ENCODE assay signal across 9 mouse cellular contexts in genomic region chr7:49700024-49700390, GRCm38 (mm10).
"Had no signal": no experiment of that assay in that cellular context is flagged by ENCODE, and none has a peak within 500 bp of the region (broad histone marks: within the 10 kb centered on the region; RNA-seq: fewer than 3 reads in every experiment).

No protein-coding gene starts in this region.

- H3K9me3 ChIP-seq: kidney, embryonic 15.5 days; limb, embryonic 13.5 days; neural tube, embryonic 13.5 days had no signal

- DNase-seq: kidney, postnatal 14 days; lung, adult 18-20 months; right cerebral cortex, adult 18-20 months; right cerebral cortex, postnatal 25 days; thymus, postnatal 4 days had no signal

- H3K4me2 ChIP-seq: kidney, embryonic 15.5 days; limb, embryonic 13.5 days; neural tube, embryonic 13.5 days had no signal

- H3K36me3 ChIP-seq: kidney, embryonic 15.5 days; limb, embryonic 13.5 days; neural tube, embryonic 13.5 days had no signal

- H3K9ac ChIP-seq: kidney, embryonic 15.5 days; limb, embryonic 13.5 days; liver, embryonic 14.5 days; neural tube, embryonic 13.5 days had no signal

- H3K27ac ChIP-seq: kidney, embryonic 15.5 days; limb, embryonic 13.5 days; liver, embryonic 14.5 days; neural tube, embryonic 13.5 days had no signal

- H3K4me3 ChIP-seq: kidney, embryonic 15.5 days; limb, embryonic 13.5 days; neural tube, embryonic 13.5 days had no signal

- H3K4me1 ChIP-seq: limb, embryonic 13.5 days had no signal
